Mouse (Mus musculus) CD4-positive helper T cell, adult 2 months (primary cell): ENCODE data around the gene Scaf1.
A peak's percentile ranks its signal among the peaks of the same experiment; 100 is the strongest.

Experiments used
- DNase-seq: peaks from one replicate; pipeline ENCODE4 v3.0.0-alpha.2; 2012; ENCODE audit warnings: low read depth, missing footprints, low spot score

Gene Scaf1

DNA sequence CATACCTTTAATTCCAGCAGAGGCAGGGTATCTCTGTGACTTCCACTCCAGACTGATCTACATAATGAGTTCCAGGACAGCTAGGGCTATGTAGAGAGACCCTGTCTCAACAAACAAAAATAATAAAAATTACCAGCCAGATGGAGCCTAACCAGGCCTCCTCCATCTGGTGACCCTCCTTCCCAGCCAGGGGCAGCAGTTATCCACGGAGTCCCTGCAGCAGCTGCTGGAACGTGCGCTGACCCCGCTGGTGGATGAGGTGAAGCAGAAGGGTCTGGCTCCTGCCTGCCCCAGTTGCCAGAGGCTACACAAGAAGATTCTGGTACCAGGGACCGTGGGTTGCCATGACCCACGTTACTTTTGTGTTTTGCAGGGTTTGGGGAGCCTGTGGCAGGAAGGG is 59.9 kb downstream of the Scaf1 start:
- DNase-seq, result no peak

DNA sequence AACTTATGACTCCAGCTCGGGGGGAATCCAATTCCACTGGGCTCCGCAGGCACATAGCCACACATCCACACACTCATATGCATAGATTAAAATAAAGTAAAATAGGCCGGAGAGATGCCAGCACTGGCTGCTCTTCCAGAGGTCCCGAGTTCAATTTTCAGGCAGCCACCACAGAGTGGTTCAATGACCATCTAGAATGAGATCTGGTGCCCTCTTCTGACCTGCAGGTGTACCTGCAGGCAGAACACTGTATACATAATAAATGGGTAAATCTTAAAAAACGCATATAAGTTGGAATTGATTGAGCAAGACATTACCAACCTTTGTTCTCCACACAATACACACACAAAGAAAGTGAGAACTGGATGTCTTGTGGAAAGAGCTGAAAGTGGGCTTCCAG is 60.5 kb downstream of the Scaf1 start:
- DNase-seq, result peak; percentile 53

DNA sequence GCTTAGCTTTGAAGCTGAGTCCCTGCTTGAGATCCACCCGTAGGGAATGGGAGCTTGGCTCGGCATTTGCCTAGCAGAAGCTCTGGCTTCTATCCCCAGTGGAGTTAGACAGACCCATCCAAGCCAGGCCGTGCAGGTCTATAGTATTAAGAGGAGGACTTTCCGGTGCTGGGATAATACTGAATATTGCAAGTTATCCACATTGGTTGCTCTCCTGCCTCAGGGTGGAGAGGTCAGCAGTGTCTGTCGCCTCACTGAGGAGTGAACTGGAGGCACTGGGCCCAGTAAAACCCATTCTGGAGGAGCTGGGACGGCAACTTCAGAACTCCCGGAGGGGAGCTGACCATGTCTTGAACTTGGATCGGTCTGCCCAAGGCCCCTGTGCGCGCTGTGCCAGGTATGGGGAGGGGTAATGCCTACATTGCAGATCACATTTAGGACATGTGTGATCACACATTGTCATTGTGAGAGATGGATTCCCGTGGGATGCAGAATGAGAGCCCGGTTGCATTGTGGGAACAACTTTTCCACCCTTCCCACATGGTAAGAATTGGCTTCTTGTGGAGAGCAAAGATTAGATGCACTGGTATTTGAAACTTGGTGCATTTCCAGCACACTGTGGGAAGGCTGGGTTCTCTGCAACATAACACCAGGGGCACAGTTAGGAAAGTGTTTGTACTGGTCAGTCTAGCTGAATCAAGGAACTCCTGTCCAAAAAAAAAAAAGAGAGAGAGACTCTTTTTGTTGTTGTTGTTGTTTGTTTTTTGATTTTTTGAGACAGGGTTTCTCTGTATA is 61.9 kb downstream of the Scaf1 start:
- no peak for DNase-seq

DNA sequence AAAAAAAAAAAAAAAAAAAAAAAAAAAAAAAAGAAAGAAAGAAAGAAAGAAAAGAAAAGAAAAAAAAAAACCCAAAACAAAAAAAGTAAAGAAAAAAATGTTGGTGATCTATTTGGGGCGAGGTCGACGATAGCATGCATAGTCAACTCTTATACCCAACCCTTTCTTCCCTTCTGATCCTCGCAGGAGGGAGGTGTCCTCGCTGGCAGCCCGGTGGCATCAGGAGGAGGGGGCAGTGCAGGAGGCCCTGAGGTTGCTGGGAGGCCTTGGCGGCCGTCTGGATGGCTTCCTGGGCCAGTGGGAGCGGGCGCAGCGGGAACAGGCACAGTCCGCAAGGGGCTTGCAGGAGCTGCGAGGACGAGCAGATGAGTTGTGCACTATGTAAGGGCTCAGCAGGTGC is 62.6 kb downstream of the Scaf1 start:
- DNase-seq, result no peak
